Mouse (Mus musculus) CH12.LX (cell line): ENCODE measurements around the gene Tectb.

Source experiments
- CTCF ChIP-seq, 2 experiments: IDR thresholded peaks in 1 of 2; conservative IDR thresholded peaks in 1 of 2; 2 replicates each; pipeline ENCODE4 v1.5.1; 2011 to 2012; ENCODE audit warnings: low read depth in 2 of 2, low read length in 2 of 2, improper control_type of control experiment in 1 of 2, inconsistent platforms in 1 of 2, mild to moderate bottlenecking in 1 of 2, moderate library complexity in 1 of 2
- E2F4 ChIP-seq: IDR thresholded peaks from 2 replicates; pipeline ENCODE4 v1.6.1; 2011; ENCODE audit warnings: low read depth, low read length, improper control_type of control experiment; ENCODE audit not compliant: insufficient replicate concordance
- EP300 ChIP-seq: IDR thresholded peaks from 2 replicates; pipeline ENCODE4 v1.6.1; 2011; ENCODE audit warnings: low read length, improper control_type of control experiment
- KAT2A ChIP-seq: IDR thresholded peaks from 2 replicates; pipeline ENCODE4 v1.6.1; 2012; ENCODE audit warnings: low read length, improper control_type of control experiment, inconsistent platforms; ENCODE audit not compliant: insufficient replicate concordance
- POLR2AphosphoS2 ChIP-seq: IDR thresholded peaks from 2 replicates; pipeline ENCODE4 v1.6.1; 2011; ENCODE audit warnings: low read depth, low read length, improper control_type of control experiment

DNA sequence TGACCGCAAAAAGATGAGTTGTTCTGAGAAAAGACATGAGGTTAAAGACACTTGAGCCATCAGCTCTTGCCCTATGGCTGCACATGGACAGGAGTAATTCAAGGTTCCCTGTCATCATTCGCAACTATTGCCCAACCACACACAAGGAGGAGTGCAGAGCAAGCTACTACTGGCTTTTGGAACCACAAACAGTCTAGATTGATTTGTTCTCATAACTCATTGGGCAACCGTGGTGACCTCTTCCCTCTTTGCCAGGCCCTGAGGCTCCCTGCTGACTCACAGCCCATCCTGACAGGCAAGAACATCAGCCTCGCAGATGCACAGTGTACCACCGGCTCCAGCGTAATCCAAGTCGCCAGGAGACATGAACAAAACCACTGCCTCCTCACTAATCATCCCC lies 41.2 kb upstream of the Tectb start:
- TF ChIP-seq E2F4: no peak
- no peak for TF ChIP-seq CTCF (conservative IDR thresholded peaks at IDR 0.05 in 1 of 2, IDR thresholded peaks at IDR 0.05 in 1 of 2; ENCODE audit: low read depth in 2 of 2, low read length in 2 of 2)
- peak; percentile 51; the same call in 1 of the 2 replicates for TF ChIP-seq EP300
- TF ChIP-seq POLR2AphosphoS2: no peak
- no peak for TF ChIP-seq KAT2A
